Mouse (Mus musculus) liver, embryonic 11.5 days (tissue): ENCODE results near the gene Tigar. TPM values are rescaled to one million over a fixed set of nuclear protein-coding genes. Genes with fewer than 3 reads are reported as not detected.

Experiments used
- ATAC-seq: fragments of 200-750 bp; cut with Nextera tagmentation; replicated peaks from 2 replicates; pipeline ENCODE4 v1.8.0; 2017; ENCODE audit warnings: moderate number of reproducible peaks, mild to moderate bottlenecking, moderate TSS enrichment, moderate library complexity; ENCODE audit not compliant: low FRiP score
- DNase-seq: peaks from one replicate; pipeline ENCODE4 v3.0.0-alpha.2; 2017; ENCODE audit warnings: low spot score
- H3K27ac ChIP-seq: fragments of 300-500 bp; sonication (generic); 2 replicates; pipeline ENCODE4 v1.5.1; 2014; ENCODE audit warnings: mild to moderate bottlenecking, low read depth, low read length, control low read depth
- H3K27me3 ChIP-seq: fragments of 300-500 bp; sonication (generic); replicated peaks from 2 replicates; pipeline ENCODE4 v1.6.1; 2014; ENCODE audit warnings: low read length, mixed read lengths; ENCODE audit not compliant: control insufficient read depth, insufficient read depth
- H3K36me3 ChIP-seq: fragments of 300-500 bp; sonication (generic); 2 replicates; pipeline ENCODE4 v1.6.1; 2014; ENCODE audit warnings: mild to moderate bottlenecking, low read length, moderate library complexity, mixed read lengths; ENCODE audit not compliant: control insufficient read depth, insufficient read depth
- H3K4me1 ChIP-seq: fragments of 300-500 bp; sonication (generic); replicated peaks from 2 replicates; pipeline ENCODE4 v1.6.1; 2014; ENCODE audit warnings: low read length, mixed read lengths; ENCODE audit not compliant: control insufficient read depth, insufficient read depth
- H3K4me2 ChIP-seq: fragments of 300-500 bp; sonication (generic); 2 replicates; pipeline ENCODE4 v1.6.1; 2014; ENCODE audit warnings: mild to moderate bottlenecking, control low read depth, moderate library complexity
- H3K4me3 ChIP-seq: fragments of 300-500 bp; sonication (generic); 2 replicates; pipeline ENCODE4 v1.5.1; 2014; ENCODE audit warnings: low read depth, low read length, control low read depth
- H3K9ac ChIP-seq: fragments of 300-500 bp; sonication (generic); 2 replicates; pipeline ENCODE4 v1.6.1; 2014; ENCODE audit warnings: low read depth, low read length, control low read depth
- H3K9me3 ChIP-seq: fragments of 300-500 bp; sonication (generic); 2 replicates; pipeline ENCODE4 v1.6.1; 2016; ENCODE audit warnings: low read length, inconsistent platforms, mixed read lengths; ENCODE audit not compliant: control insufficient read depth
- WGBS: fragments of 180-500 bp; shearing (Covaris S2); extraction: QIAGEN DNeasy Blood & Tissue Kit; methylation state at CpG from one replicate; pipeline ENCODE4 v1.1.7; 2014; 5-methylcytosine and 5-hydroxymethylcytosine counted together
- polyA plus RNA-seq: library from polyadenylated mRNA; unstranded; fragments of >200 nt; fragmentation: Nextera tagmentation; extraction: Ambion mirVana; gene quantifications from 2 replicates; pipeline ENCODE4 v1.2.1, GENCODE M21; 2014

Gene Tigar
- polyA plus RNA-seq, 1 experiment from 2014 or later = 2.2 TPM

GRCm38 (mm10) chr6:127150663-127151564 lies 41.6 kb upstream of the Tigar start:
- peaks cover 36% of the 10 kb centered on the region for H3K27me3 ChIP-seq
- peak; percentile 67 for ATAC-seq
- WGBS = under 1% methylated on average over 34 of the region's 34 CpGs

GRCm38 (mm10) chr6:127149944-127150662 lies 40.7 kb upstream of the Tigar start:
- Histone ChIP-seq H3K9ac (peak overlapping the region; percentile 80), H3K4me1 (peaks cover 43% of the 10 kb centered on the region), H3K27ac (peak overlapping the region; percentile 51; the same call in 1 of the 2 replicates), H3K9me3 (no peaks in the 10 kb centered on the region), H3K4me3 (peak overlapping the region; percentile 75), H3K27me3 (peaks cover 28% of the 10 kb centered on the region), H3K4me2 (peak overlapping the region; percentile 98), H3K36me3 (no peaks in the 10 kb centered on the region)
- ATAC-seq = no peak
- peak; percentile 65 for DNase-seq
- under 1% methylated on average over 38 of the region's 38 CpGs for whole genome bisulfite sequencing

More at GRCm38 (mm10) chr6:127150663-127151564, 41.6 kb upstream of the Tigar start:
- Histone ChIP-seq H3K4me2 (peak overlapping the region; percentile 98), H3K36me3 (no peaks in the 10 kb centered on the region), H3K9ac (peak overlapping the region; percentile 80), H3K4me1 (peaks cover 40% of the 10 kb centered on the region), H3K9me3 (no peaks in the 10 kb centered on the region), H3K4me3 (peak overlapping the region; percentile 75), H3K27ac (peak overlapping the region; percentile 93)
- peak; percentile 72 for DNase-seq

GRCm38 (mm10) chr6:127149303-127149943 lies 40.1 kb upstream of the Tigar start:
- Histone ChIP-seq H3K27me3 (peaks cover 22% of the 10 kb centered on the region), H3K27ac (peak overlapping the region; percentile 15; the same call in 1 of the 2 replicates), H3K9me3 (no peaks in the 10 kb centered on the region), H3K36me3 (no peaks in the 10 kb centered on the region), H3K4me3 (peak overlapping the region; percentile 75), H3K4me2 (peak overlapping the region; percentile 98), H3K4me1 (peaks cover 46% of the 10 kb centered on the region), H3K9ac (peak overlapping the region; percentile 80)
- ATAC-seq = no peak
- WGBS = under 1% methylated on average over 30 of the region's 30 CpGs
- peak; percentile 65 for DNase-seq

GRCm38 (mm10) chr6:127148526-127149302 lies 39.4 kb upstream of the Tigar start:
- H3K27me3 ChIP-seq = peaks cover 15% of the 10 kb centered on the region
- no peak for ATAC-seq
- no peaks in the 10 kb centered on the region for H3K36me3 ChIP-seq
- H3K4me1 ChIP-seq = peaks cover 43% of the 10 kb centered on the region
- H3K27ac ChIP-seq = no peak overlapping the region
- peak overlapping the region; percentile 98 for H3K4me2 ChIP-seq
- peak overlapping the region; percentile 80 for H3K9ac ChIP-seq
- peak overlapping the region; percentile 75 for H3K4me3 ChIP-seq
- 14% methylated on average over 20 of the region's 20 CpGs for WGBS
- no peak for DNase-seq
- H3K9me3 ChIP-seq = no peaks in the 10 kb centered on the region

GRCm38 (mm10) chr6:127147665-127148064 lies 38.3 kb upstream of the Tigar start:
- Histone ChIP-seq H3K9me3 (no peaks in the 10 kb centered on the region), H3K9ac (no peak overlapping the region)

GRCm38 (mm10) chr6:127146322-127146947 lies 37.1 kb upstream of the Tigar start:
- H3K9me3 ChIP-seq = no peaks in the 10 kb centered on the region
- no peak overlapping the region for H3K9ac ChIP-seq
- DNase-seq = no peak
- peaks cover 35% of the 10 kb centered on the region for H3K4me1 ChIP-seq
- no peak overlapping the region for H3K4me3 ChIP-seq
- H3K27ac ChIP-seq = no peak overlapping the region; the same call in 1 of the 2 replicates
- 0 out of 2 replicates have a peak, but pooled peaks cover 3% of the 10 kb centered on the region for H3K27me3 ChIP-seq
- no peak for ATAC-seq
- 85% methylated on average over 3 of the region's 3 CpGs for WGBS
- H3K36me3 ChIP-seq = no peaks in the 10 kb centered on the region
- H3K4me2 ChIP-seq = no peak overlapping the region

More at GRCm38 (mm10) chr6:127147665-127148064, 38.3 kb upstream of the Tigar start:
- H3K27ac ChIP-seq = no peak overlapping the region
- H3K4me2 ChIP-seq = no peak overlapping the region
- peaks cover 39% of the 10 kb centered on the region for H3K4me1 ChIP-seq
- ATAC-seq = no peak
- peak; percentile 83 for DNase-seq
- peaks cover 5% of the 10 kb centered on the region; the same call in 1 of the 2 replicates for H3K27me3 ChIP-seq
- no peaks in the 10 kb centered on the region for H3K36me3 ChIP-seq
- H3K4me3 ChIP-seq = 0 out of 2 replicates have a peak overlapping the region, but pooled peaks have one; percentile 75
- WGBS = 7% methylated on average over 4 of the region's 4 CpGs

- DNase-seq (no peak), ATAC-seq (no peak)
- 29% methylated on average over 20 of the region's 20 CpGs for WGBS
- Histone ChIP-seq H3K9ac (peak overlapping the region; percentile 22; the same call in 1 of the 2 replicates), H3K4me2 (peak overlapping the region; percentile 38), H3K9me3 (no peaks in the 10 kb centered on the region), H3K4me1 (peaks cover 31% of the 10 kb centered on the region), H3K4me3 (no peak overlapping the region), H3K36me3 (peaks cover 5% of the 10 kb centered on the region; the same call in 1 of the 2 replicates), H3K27ac (peak overlapping the region; percentile 14; the same call in 1 of the 2 replicates), H3K27me3 (0 out of 2 replicates have a peak, but pooled peaks cover 3% of the 10 kb centered on the region)
Observed at GRCm38 (mm10) chr6:127145464-127146190, 36.3 kb upstream of the Tigar start.
